In the genomic region with DNA sequence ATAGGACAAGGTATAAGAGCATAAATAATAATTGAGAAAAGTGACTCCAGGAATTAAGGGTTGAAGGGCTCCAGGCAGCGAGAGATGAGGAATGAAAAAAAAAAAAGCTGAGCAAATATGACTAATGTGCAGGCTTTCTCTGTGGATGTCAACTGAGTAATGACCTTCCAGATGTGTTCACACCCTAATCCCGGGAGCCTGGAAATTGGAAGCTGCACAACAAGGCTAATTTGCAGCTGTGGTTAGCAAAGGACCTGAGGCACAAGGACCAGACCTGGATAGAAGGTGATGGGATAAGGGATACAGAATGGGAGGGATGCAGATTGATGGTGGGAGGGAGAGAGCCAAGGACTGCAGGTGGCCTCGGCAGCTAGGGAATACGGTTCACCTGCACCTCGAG, we compare ENCODE assay signal across 15 mouse cellular contexts.
"Had no signal": no experiment of that assay in that cellular context is flagged by ENCODE, and none has a peak within 500 bp of the region (broad histone marks: within the 10 kb centered on the region; RNA-seq: fewer than 3 reads in every experiment).

No protein-coding gene starts in this region.

- H3K27me3 ChIP-seq: limb, embryonic 13.5 days; neural tube, embryonic 15.5 days; stomach, embryonic 15.5 days had no signal

- H3K9ac ChIP-seq: limb, embryonic 13.5 days; liver, embryonic 14.5 days; neural tube, embryonic 15.5 days; stomach, embryonic 15.5 days had no signal

- DNase-seq: kidney, postnatal 10 days; kidney, postnatal 4 days; lung, adult 18-20 months; lung, postnatal 4 days; midbrain, embryonic 14.5 days; right cerebral cortex, postnatal 4 days; thymus, adult 2 months; thymus, postnatal 36 days had no signal

- H3K36me3 ChIP-seq: limb, embryonic 13.5 days; midbrain, embryonic 10.5 days; neural tube, embryonic 15.5 days; stomach, embryonic 15.5 days had no signal

- H3K27ac ChIP-seq: layer of hippocampus, adult 2 months; limb, embryonic 13.5 days; liver, embryonic 14.5 days; neural tube, embryonic 15.5 days; stomach, embryonic 15.5 days had no signal

- H3K4me1 ChIP-seq: limb, embryonic 13.5 days had no signal

- H3K4me2 ChIP-seq: limb, embryonic 13.5 days; neural tube, embryonic 15.5 days; stomach, embryonic 15.5 days had no signal

- H3K4me3 ChIP-seq: layer of hippocampus, adult 2 months; limb, embryonic 13.5 days; midbrain, embryonic 10.5 days; myocyte; neural tube, embryonic 15.5 days; stomach, embryonic 15.5 days had no signal

- H3K9me3 ChIP-seq: limb, embryonic 13.5 days; midbrain, embryonic 10.5 days; neural tube, embryonic 15.5 days; stomach, embryonic 15.5 days had no signal
